Mouse (Mus musculus) E14TG2a.4 (cell line): Measurements from ENCODE around the gene Cdkn2b.
A peak's percentile ranks its signal among the peaks of the same experiment; 100 is the strongest.

ENCODE experiments used
- H3K27me3 ChIP-seq: 2 replicates; pipeline ENCODE4 v1.6.1; 2014; ENCODE audit warnings: low read length, control low read depth; ENCODE audit not compliant: insufficient read depth
- H3K36me3 ChIP-seq: 2 replicates; pipeline ENCODE4 v1.6.1; 2014; ENCODE audit warnings: low read length, control low read depth; ENCODE audit not compliant: insufficient read depth
- H3K4me1 ChIP-seq: replicated peaks from 2 replicates; pipeline ENCODE4 v1.6.1; 2014; ENCODE audit warnings: low read depth, low read length, control low read depth
- H3K4me3 ChIP-seq: replicated peaks from 2 replicates; pipeline ENCODE4 v1.5.1; 2014; ENCODE audit warnings: mild to moderate bottlenecking, low read length
- H3K9me3 ChIP-seq: 2 replicates; pipeline ENCODE4 v1.6.1; 2014; ENCODE audit warnings: low read length, control low read depth
- CTCF ChIP-seq: conservative IDR thresholded peaks from 2 replicates; pipeline ENCODE4 v1.5.1; 2014; ENCODE audit warnings: low read length
- NANOG ChIP-seq: IDR thresholded peaks from 2 replicates; pipeline ENCODE4 v1.6.1; 2014; ENCODE audit warnings: borderline replicate concordance, low read length, mixed read lengths
- POU5F1 ChIP-seq: IDR thresholded peaks from 2 replicates; pipeline ENCODE4 v1.6.1; 2014; ENCODE audit warnings: low read length, borderline replicate concordance

The Cdkn2b gene

GRCm38 (mm10) chr4:89348842-89349241, 38.0 kb upstream of the Cdkn2b start:
- Histone ChIP-seq H3K36me3 (no peaks in the 10 kb centered on the region), H3K27me3 (no peaks in the 10 kb centered on the region), H3K4me1 (peaks cover 30% of the 10 kb centered on the region), H3K9me3 (no peaks in the 10 kb centered on the region), H3K4me3 (no peak overlapping the region)
- TF ChIP-seq POU5F1 (no peak), CTCF (no peak), NANOG (no peak)

- H3K27me3 ChIP-seq = peaks cover 27% of the 10 kb centered on the region
- H3K4me3 ChIP-seq = no peak overlapping the region
- no peaks in the 10 kb centered on the region for H3K9me3 ChIP-seq
- H3K4me1 ChIP-seq = peaks cover 13% of the 10 kb centered on the region
- TF ChIP-seq NANOG (no peak), CTCF (no peak), POU5F1 (no peak)
- H3K36me3 ChIP-seq = no peaks in the 10 kb centered on the region
These were observed 2.6 kb upstream of the Cdkn2b start for GRCm38 (mm10) chr4:89313461-89313860.

GRCm38 (mm10) chr4:89309996-89310395, 843 bp downstream of the Cdkn2b start:
- no peaks in the 10 kb centered on the region for H3K9me3 ChIP-seq
- no peak for TF ChIP-seq POU5F1
- TF ChIP-seq NANOG = no peak
- TF ChIP-seq CTCF = no peak
- H3K27me3 ChIP-seq = peaks cover 55% of the 10 kb centered on the region
- H3K4me1 ChIP-seq = peaks cover 25% of the 10 kb centered on the region
- no peaks in the 10 kb centered on the region for H3K36me3 ChIP-seq
- peak overlapping the region; percentile 90 for H3K4me3 ChIP-seq

- no peaks in the 10 kb centered on the region for H3K9me3 ChIP-seq
- no peak for TF ChIP-seq POU5F1
- no peak for TF ChIP-seq NANOG
- TF ChIP-seq CTCF = no peak
- H3K4me3 ChIP-seq = no peak overlapping the region
- H3K27me3 ChIP-seq = peaks cover 62% of the 10 kb centered on the region
- H3K4me1 ChIP-seq = peaks cover 38% of the 10 kb centered on the region
- no peaks in the 10 kb centered on the region for H3K36me3 ChIP-seq
These were observed 2.8 kb downstream of the Cdkn2b start for GRCm38 (mm10) chr4:89308001-89308400.

- H3K9me3 ChIP-seq = no peaks in the 10 kb centered on the region
- no peaks in the 10 kb centered on the region for H3K36me3 ChIP-seq
- no peak for TF ChIP-seq NANOG
- no peak for TF ChIP-seq POU5F1
- no peak for TF ChIP-seq CTCF
- H3K4me1 ChIP-seq = peaks cover 44% of the 10 kb centered on the region
- peak overlapping the region; percentile 55; the same call in 1 of the 2 replicates for H3K4me3 ChIP-seq
- peaks cover 64% of the 10 kb centered on the region for H3K27me3 ChIP-seq
These were observed 4.0 kb downstream of the Cdkn2b start for GRCm38 (mm10) chr4:89306798-89307365.

GRCm38 (mm10) chr4:89305691-89306090, 5.1 kb downstream of the Cdkn2b start:
- Histone ChIP-seq H3K4me3 (no peak overlapping the region), H3K27me3 (peaks cover 68% of the 10 kb centered on the region), H3K4me1 (peaks cover 37% of the 10 kb centered on the region), H3K36me3 (no peaks in the 10 kb centered on the region), H3K9me3 (no peaks in the 10 kb centered on the region)
- TF ChIP-seq CTCF (no peak), POU5F1 (no peak), NANOG (no peak)

- TF ChIP-seq CTCF (no peak), NANOG (no peak), POU5F1 (no peak)
- peaks cover 71% of the 10 kb centered on the region for H3K27me3 ChIP-seq
- H3K4me1 ChIP-seq = peaks cover 30% of the 10 kb centered on the region
- H3K9me3 ChIP-seq = no peaks in the 10 kb centered on the region
- no peaks in the 10 kb centered on the region for H3K36me3 ChIP-seq
- peak overlapping the region; percentile 62 for H3K4me3 ChIP-seq
These were observed 7.4 kb downstream of the Cdkn2b start for GRCm38 (mm10) chr4:89303281-89303995.

- Histone ChIP-seq H3K36me3 (no peaks in the 10 kb centered on the region), H3K27me3 (peaks cover 68% of the 10 kb centered on the region)
These were observed 8.7 kb downstream of the Cdkn2b start for GRCm38 (mm10) chr4:89302129-89302528.

GRCm38 (mm10) chr4:89299721-89300120, 11.1 kb downstream of the Cdkn2b start:
- Histone ChIP-seq H3K9me3 (no peaks in the 10 kb centered on the region), H3K27me3 (peaks cover 73% of the 10 kb centered on the region), H3K4me1 (peaks cover 18% of the 10 kb centered on the region), H3K36me3 (no peaks in the 10 kb centered on the region), H3K4me3 (no peak overlapping the region)
- TF ChIP-seq NANOG (no peak), POU5F1 (no peak), CTCF (no peak)

More at GRCm38 (mm10) chr4:89302129-89302528, 8.7 kb downstream of the Cdkn2b start:
- TF ChIP-seq NANOG = no peak
- no peak for TF ChIP-seq POU5F1
- no peak for TF ChIP-seq CTCF
- Histone ChIP-seq H3K4me1 (peaks cover 28% of the 10 kb centered on the region), H3K4me3 (no peak overlapping the region), H3K9me3 (no peaks in the 10 kb centered on the region)
